Mouse (Mus musculus) forelimb bud, embryonic 11.5 days (tissue): ENCODE measurements at regions not wholly inside any gene's neighbourhood (a gene's known extent, or its start where the extent isn't known, plus 50 kb on each side); places are given as distances from the start of the nearest gene placed in this dataset.

Source experiments
- DNase-seq: peaks from one replicate; pipeline ENCODE4 v3.0.0-alpha.2; 2012; ENCODE audit warnings: low read depth, low spot score

DNA sequence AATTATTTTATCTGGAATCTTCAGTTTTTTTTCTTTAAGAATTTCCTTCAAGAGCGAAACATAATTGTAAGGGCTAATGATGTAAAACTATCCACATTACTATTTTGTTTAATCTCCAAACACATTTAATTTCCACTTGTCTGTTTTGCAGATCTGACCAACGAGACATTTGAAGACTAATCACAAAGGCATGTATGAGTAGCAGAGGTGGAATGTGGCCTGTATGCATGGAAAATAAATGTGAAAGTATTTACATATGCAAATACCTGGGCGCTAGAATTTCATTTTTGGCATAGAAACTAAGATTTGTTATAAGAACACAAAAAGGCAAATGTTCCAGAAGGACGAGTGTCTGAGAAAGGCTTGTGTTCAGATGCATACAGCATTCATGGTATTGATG, 375.2 kb downstream of the Efnb2 start:
- DNase-seq, result no peak

DNA sequence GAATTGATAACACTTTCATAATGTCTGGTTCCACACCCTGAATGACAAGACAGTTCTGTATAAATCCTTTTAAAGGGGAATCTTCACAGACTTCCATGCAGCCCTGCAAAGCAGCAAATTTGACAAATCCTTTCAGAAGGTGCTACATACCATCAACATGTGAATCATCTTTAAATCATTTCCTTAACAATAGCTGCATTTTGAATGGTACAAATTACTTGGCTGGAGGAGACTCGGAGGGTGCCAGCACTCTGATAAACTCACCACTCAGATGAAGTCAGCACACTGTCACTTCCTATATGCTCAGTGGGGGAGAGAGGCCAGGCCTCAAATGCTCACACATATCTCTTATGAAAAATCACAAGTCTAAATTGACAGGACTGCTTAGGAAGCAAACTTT, 386.1 kb downstream of the Efnb2 start:
- no peak for DNase-seq

DNA sequence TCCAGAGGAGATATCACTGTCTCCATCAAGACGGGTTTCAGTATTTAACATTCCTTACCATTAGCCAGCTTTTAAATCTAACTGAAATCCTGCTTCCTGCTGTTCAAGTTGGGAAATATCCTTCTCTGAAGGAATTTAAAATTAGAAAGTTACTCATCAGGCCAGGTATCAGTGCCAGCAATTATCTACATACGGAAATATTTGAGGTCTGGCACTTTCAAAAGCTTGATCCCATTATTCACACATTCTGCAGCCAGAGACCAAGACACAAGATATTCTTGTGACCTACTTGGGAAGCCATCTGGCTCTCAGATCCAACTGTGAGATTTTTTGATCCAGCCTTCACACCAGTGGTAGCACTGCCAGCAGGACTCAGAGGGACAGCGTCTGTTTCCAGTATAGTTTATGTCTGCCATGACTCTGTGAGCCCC, 386.8 kb downstream of the Efnb2 start:
- no peak for DNase-seq

DNA sequence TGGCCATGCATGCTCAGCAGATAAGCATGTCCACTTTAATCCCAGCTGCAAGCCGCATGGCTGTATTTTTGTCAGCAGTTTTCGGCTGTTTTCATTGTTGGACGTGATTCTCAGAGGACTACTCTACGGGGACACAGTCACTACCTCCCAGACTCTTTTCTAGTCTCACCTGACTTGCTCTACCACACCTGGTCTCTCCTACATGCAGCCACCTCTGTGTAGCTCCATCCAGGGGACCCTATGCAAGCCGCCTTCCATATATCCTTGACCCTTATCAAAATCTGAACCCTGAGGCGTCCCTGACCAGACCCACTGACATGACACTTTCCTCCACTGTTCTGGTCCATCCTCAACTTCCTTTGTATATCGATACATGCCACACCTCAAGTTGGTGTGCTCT, 402.2 kb downstream of the Efnb2 start:
- DNase-seq, result no peak

DNA sequence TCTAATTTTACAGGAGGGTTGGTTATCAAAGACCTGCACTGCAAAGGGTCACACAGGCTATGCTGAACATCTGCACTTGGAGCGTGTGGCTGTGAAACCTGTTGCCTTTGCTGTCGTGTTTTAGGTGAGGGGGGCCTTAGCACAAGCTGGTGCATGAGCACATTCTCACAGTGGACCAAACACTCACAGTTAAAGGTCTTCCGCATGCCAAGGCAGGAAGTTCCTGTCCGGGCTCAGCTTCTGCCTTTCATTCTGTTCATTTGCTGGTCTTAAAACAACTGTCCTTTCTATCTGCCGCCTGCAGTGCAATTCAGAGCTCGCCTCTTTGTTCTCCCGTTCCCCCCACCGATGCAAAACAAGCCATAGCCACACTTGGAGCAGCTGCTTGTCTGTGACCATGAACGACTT, 402.8 kb downstream of the Efnb2 start:
- peak; percentile 36 for DNase-seq

DNA sequence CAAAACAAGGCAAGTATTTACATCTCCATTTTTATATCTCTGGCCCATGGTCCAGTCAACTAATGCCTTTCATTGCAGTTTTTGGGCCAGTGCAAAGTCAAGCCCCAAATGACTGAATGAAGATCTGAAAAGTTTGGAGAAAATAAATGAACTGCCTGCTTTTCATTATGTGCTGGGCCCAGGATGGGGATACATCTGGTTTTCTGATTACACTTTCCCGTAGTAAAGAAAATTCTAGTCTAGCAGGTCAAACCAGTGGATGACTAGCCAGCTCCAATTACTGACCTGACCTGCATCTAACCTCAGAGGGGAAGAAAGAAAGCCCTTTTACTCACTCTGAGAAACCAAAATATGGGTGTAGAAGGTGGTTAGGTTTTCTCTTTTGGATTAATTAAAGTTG, 404.7 kb downstream of the Efnb2 start:
- DNase-seq, result peak; percentile 76

DNA sequence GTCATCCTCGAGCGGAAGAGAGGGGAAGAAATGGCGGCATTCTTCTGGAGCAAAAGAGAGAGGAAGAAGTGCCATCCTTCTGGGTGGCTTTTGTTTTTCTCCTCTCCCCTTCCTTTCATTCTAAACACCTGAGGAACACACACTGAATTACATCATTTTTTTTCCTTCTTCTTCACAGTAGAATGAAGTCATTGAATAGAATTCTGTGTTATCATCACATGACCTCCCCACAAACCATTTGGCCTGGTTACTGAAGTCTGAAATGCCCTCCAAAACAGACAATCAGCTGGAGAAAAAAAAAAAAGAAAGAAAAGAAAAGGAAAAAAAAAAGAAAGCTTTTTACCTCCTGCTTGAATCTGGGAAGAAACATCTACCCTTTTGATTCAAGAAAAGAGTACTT, 406.6 kb downstream of the Efnb2 start:
- no peak for DNase-seq

DNA sequence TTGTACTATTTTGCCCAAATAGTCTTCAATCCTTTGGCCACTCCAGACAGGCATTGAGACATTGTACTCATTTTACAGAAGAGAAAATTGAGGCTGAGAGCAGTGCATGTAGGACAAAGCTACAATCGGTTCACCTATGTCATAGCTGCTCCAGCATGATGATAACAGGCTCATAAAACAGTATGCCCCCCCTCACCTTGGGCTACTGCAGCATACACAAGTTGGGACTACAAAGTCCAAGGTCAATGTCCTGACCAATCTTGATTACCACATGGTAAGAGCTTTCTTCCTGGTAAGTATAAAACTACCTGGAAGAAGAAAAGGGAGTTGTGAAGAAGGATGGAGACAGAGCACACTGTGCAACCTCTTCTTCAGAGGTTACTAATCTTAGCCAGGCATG, 416.4 kb downstream of the Efnb2 start:
- no peak for DNase-seq

DNA sequence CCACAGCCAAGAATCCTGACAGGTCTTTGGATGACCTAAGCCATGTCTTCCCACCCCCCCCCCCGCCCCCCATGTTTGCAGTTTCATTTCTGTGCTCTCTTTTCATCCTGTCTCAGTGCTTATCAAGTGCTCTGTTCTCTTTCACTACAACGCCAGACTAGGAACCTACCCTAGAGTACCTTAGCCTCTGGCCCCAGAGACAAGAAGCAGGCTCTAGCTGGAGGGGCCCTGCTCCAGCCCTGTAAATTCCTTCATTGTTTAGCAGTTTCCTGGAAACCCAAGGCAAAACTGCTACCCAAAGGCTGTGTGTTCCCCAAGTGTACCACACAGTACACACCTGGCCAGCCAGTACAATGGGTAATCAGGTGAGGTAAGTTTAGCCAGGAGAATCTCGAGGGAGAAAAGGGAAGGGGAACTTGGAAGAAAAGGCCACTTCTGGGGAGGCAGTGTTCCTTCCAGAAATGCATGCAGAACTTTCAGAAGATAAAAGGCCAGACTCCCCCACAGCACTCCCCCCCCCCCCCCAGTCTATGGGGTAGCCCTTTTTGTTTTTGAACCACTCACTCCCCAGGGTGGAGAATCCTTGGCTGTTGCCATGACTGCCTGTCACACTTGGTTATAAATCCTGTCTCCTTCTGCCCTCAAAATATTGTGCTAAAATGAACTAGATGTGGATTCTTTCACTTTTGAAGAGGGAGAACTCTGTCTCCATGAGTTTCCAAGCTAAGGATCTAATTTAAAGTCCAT, 419.1 kb downstream of the Efnb2 start:
- no peak for DNase-seq

DNA sequence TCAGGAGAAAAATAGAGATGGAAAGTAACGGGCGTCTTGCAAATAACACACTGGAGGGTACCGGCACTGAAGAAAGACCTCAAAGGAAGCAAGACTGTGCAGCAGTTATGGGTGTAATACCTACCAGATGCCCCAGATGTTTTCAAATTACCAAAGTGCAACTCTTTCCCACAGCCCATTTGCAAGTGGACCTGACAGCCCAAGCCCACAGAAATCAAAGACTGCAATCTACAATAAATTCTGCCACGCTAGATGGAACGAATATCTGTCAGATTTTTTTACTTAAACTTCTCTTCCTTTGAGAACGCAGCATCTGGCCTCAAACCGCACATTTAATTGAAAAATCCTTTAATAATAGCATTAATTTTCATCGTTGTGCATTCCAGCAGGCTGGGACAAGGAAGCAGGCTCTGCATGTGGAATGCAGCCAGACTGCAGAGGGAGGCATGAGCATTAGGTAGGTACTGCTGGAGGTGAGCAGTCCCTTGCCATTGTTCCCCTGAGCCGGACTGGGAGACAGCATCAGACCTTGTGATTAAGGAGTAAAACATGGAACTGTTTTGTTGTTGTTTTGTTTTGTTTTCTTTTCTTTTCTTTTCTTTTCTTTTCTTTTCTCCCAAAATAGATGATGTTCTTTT, 419.9 kb downstream of the Efnb2 start:
- DNase-seq, result peak; percentile 83

DNA sequence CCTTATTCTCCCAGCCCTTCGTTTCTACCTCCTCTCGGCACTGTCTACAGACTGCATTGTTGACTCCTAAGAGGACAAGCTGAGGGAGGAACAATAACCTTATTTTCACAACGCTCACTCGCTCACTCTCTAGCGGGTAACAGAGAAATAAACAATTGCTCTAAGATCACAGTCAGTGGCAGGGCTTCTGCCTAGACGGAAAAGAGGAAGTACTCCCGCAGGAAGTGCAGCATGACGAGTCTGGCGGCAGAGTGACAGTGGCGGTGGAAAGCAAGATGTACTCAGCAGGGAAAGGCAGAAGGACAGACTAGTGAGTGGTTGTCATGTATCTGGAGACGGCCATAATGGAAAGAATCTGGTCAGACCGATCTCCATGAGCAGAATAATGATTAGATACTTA, 421.6 kb downstream of the Efnb2 start:
- no peak for DNase-seq

DNA sequence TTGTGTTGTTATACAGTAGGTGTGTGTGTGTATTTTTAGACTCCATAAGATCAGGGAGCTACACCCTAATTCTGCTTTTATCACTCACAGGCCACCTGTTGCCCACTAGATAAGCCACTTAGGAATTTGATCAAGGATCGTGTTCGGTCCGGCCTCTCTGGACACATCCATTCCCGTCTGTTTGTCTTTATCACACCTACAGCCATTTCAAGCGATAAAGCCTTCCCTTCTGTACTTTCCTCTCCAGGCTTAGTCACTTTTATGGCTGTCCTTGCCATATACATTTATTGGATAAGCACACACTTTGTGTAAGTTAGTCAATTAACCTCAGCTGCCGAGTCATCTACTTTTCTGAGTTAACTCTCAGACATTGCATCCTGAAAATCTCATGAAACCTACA, 423.0 kb downstream of the Efnb2 start:
- DNase-seq, result no peak

DNA sequence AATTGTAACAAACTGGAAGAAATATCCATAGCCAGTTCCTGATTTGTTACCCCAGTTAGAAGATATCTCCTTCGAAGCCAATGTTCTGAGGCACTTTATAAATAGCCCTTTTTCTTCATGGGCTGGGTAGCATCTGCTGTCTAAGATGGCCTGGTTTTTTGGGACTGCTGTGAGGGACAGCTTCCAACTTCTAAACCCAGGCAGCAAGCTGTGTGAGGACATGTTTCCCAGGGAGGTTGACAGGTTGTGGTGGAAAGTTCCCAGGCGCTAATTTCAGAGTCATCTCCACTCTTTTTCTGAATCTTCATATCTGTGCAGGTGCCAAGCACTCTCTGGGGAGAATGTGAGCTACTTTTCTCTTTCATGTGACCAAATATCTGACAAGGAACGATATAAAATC, 427.4 kb downstream of the Efnb2 start:
- DNase-seq, result no peak

DNA sequence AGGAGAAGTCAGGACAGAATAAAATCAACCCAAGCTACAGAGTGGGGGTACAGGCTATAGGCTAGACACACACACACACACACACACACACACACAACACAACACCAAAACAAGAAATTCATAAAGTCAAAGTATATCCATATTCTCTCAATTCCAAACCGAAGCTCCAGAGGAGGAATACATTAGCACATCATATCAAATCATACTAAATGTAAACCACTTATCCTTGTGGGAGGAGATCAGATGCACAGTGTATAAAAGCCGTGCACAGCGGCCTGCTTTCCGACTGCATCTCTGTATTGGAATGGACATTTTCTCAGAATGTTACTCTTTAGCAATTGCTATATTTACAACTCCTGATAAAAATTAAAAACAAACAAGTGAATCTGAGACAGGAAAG, 427.9 kb downstream of the Efnb2 start:
- DNase-seq, result no peak

DNA sequence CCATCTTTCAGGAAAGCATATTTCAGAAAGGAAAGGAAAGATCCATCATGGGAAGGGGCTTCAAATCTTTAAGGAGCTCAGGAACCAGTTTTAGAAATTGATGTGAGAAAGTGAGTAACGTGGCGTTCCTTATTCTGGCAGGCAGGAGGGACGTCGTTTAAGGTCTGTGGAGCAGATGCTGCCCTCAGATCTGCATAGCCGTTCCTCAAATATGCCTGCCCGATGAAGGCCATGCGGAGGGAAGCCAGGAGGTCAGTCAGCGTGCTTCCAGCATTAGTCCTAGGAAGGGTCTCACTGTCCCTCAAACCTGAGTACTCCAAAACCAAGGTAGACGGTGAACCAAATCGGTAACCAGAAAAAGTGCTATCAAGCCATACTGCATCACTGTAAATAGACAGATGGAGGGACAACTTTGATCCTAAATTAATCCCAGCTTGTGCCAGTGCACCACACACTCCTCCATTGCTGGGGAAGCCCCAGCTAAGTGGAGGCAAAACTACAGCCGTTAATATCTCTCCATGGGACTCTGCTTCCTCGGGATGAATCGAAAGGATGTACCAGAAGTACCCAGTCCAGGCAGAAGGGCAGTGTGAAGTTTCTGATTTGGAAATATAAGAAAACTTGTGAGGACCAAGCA, 428.9 kb downstream of the Efnb2 start:
- no peak for DNase-seq

DNA sequence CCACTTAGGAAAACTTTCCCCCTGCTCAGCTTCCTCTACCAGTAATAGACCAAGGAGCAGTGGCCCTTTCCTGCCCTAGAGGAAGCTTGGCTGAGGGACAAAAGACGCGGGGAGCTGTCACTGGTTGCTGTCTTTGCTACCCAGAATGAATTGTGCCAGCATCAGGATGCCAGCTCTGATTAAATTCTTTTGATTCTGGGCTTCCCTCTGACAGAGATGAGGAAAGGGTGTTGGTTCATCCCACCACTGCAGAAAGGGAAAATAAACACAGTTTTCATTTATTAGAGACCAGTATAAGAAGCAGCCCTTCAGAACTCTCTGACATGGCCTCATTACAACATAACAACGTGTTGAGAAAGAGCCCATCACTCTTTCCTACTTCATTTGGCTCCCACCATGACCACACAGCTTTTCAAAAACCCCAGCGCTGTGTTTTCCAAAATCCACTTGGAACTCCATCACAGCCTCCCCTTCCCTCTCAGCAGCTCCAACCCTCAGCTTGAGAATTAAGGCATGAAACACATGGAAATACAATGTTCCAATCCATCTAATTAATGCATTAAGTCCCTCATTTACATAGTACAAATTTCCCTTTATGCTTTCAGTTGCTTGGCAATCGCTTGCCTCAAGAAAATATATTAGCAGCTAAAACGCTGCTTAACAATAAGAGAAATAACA, 429.6 kb downstream of the Efnb2 start:
- DNase-seq, result no peak

DNA sequence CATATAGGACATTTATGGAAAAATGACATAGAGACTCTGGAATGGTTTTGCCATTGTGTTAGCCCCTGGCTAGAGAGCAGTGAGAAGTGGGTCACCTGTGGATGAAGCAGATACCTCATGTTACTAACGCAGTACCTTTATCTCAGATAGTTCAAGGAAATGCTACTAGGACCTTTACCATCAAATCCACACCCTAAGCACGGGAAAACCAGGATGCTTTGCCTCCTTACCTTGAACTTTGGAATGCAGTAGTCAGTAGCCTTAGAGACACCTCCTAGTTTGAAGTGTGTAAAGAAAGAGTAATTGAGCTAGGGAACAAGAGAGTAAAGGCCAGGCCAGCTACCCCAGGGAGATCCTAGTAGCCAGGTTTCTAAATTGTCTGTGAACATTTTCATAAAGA, 435.0 kb downstream of the Efnb2 start:
- DNase-seq, result no peak

DNA sequence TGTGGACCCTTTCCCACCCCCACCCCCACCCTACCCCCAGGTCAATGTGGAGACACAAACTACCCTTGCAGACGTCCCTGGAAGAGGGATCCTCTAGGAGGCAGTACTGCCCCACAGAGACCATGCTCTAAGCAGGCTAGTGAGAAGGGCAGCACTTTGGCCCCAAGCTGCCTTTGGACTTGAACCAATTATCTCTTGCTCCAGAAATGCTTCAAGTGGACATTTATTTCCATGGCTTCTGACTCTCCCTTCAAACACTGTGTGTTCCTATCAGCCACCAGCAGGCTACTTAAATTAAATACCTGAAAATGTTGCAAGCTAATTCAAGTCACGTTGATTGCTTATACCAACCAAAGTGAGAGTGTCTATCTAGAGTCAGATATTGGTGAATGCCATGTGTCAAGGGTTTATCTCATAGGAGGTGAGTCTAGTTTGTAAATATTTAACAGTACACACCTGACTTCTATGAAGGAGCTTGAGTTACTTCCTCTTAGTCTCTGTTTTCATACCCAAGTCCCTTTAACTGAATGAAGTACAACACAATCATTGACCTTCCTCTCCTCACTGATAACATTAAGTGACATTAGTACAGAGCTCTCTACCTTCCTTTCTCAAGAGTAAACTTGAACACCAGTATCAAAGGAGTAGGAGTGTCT, 435.7 kb downstream of the Efnb2 start:
- no peak for DNase-seq

DNA sequence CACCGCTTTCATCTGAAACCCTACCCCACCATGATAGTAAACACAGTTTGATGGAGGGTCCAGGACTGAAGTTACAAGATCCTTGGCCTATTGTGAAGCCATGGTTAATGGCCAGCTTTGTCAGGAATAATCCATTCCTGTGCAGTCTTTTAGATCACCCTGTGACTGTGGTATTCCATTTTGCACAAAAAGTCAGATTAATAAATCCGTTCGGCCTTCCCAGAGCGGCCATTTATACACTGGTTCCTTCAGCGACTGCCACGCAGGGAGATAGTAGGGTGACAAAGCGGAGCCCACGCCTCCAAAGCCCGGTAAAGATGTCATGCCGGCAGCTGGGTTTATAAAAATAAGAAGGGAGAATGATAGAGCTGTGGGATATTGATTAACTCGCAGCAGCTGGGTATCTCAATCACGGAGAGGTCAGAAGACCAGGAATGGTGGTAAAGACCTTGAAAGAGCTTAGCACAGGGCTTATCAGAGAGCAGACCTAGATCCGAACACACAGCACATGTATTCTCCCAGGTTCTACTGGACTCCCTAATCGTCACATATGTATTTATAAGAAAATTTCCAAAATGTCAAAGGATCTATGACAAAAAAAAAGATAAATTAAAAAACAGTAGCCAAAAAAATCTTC, 440.5 kb downstream of the Efnb2 start:
- no peak for DNase-seq

DNA sequence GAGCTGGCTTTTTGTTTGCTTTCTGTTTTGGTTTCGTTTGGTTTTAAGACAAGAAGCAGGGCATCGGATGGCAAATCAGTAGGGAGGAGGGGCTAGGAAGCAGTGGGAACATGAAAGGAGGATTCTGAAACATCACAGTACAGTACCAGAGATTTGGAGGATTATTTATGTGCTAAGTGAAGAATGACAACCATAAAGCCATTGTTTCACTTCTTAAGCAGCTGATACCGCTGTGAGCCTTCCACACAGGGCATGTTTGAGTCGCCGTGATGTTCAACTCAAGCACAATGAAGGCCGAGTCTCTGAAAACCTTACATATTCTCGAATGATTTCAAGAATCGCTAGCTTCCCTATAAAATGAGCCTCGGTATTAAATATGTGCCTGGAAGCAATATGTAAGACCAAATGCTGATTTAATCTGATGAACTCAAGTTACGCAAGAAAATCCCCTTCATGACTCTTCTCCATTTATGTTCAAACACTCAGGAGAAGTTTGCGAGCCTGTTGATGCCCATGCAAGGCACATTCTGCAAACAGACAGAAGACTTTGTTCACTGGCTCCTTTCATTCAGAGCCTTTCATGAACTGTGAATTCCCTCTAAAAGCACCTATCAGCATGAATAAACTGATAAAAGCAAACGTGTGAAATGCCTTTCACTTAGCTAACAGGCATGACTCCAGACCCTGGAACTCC, 441.2 kb downstream of the Efnb2 start:
- no peak for DNase-seq

DNA sequence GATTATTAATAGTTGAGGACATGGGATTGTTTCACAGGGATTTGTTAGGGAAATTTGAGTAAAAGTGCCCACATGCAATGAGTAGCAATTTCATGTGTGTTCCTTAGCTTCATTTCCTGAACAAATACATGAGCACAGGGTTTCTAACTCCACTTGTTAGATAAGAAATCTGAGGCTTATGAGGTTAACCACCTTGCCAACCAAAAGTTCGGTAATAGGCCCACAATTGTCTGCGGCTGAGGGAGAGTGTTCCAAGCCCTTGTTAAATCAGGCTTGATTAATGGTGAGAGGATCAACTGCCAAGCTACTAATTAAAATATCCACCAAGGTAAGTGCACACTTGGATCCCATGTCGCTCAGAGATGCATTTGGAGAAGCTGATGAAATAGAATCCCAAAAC, 468.0 kb downstream of the Efnb2 start:
- DNase-seq, result no peak
